Mouse (Mus musculus) midbrain, embryonic 12.5 days (tissue): Measurements from ENCODE around the gene Tet1. TPM values are rescaled to one million over a fixed set of nuclear protein-coding genes. Genes with fewer than 3 reads are reported as not detected.

Experiments used
- ATAC-seq: fragments of 200-750 bp; cut with Nextera tagmentation; 2 replicates; pipeline ENCODE4 v1.8.0; 2017; ENCODE audit warnings: low read depth, moderate TSS enrichment, moderate library complexity; ENCODE audit not compliant: low FRiP score
- H3K27ac ChIP-seq: fragments of 300-500 bp; sonication (generic); replicated peaks from 2 replicates; pipeline ENCODE4 v1.5.1; 2016; ENCODE audit warnings: mild to moderate bottlenecking
- H3K27me3 ChIP-seq: fragments of 300-500 bp; sonication (generic); 2 replicates; pipeline ENCODE4 v1.6.1; 2016; ENCODE audit warnings: mild to moderate bottlenecking
- H3K36me3 ChIP-seq: fragments of 300-500 bp; sonication (generic); 2 replicates; pipeline ENCODE4 v1.6.1; 2016
- H3K4me1 ChIP-seq: fragments of 300-500 bp; sonication (generic); 2 replicates; pipeline ENCODE4 v1.6.1; 2016
- H3K4me2 ChIP-seq: fragments of 300-500 bp; sonication (generic); replicated peaks from 2 replicates; pipeline ENCODE4 v1.6.1; 2016; ENCODE audit warnings: mild to moderate bottlenecking, moderate library complexity
- H3K4me3 ChIP-seq: fragments of 300-500 bp; sonication (generic); 2 replicates; pipeline ENCODE4 v1.5.1; 2016; ENCODE audit warnings: mild to moderate bottlenecking
- H3K9ac ChIP-seq: fragments of 300-500 bp; sonication (generic); replicated peaks from 2 replicates; pipeline ENCODE4 v1.6.1; 2016; ENCODE audit warnings: mild to moderate bottlenecking, moderate library complexity
- H3K9me3 ChIP-seq: fragments of 300-500 bp; sonication (generic); 2 replicates; pipeline ENCODE4 v1.6.1; 2016; ENCODE audit warnings: mild to moderate bottlenecking
- WGBS: fragments of 180-500 bp; shearing (Covaris S2); methylation state at CpG from one replicate; pipeline ENCODE4 v1.1.7; 2016; 5-methylcytosine and 5-hydroxymethylcytosine counted together
- polyA plus RNA-seq: library from polyadenylated mRNA; unstranded; fragments of >200 nt; fragmentation: Nextera tagmentation; extraction: Ambion mirVana; gene quantifications from 2 replicates; pipeline ENCODE4 v1.2.1, GENCODE M21; 2016

Gene Tet1
- polyA plus RNA-seq, 1 experiment from 2014 or later: 35.6 TPM

- H3K4me2 ChIP-seq: no peak overlapping the region
- H3K4me3 ChIP-seq: no peak overlapping the region
- no peaks in the 10 kb centered on the region for H3K9me3 ChIP-seq
- ATAC-seq: no peak
- H3K27ac ChIP-seq: no peak overlapping the region
- WGBS: 58% methylated on average over 1 of the region's 1 CpGs
- H3K27me3 ChIP-seq: no peaks in the 10 kb centered on the region
- H3K36me3 ChIP-seq: no peaks in the 10 kb centered on the region
- H3K4me1 ChIP-seq: no peaks in the 10 kb centered on the region
- no peak overlapping the region for H3K9ac ChIP-seq
Measured at GRCm38 (mm10) chr10:62902829-62903228, 6.0 kb downstream of the Tet1 start.

DNA sequence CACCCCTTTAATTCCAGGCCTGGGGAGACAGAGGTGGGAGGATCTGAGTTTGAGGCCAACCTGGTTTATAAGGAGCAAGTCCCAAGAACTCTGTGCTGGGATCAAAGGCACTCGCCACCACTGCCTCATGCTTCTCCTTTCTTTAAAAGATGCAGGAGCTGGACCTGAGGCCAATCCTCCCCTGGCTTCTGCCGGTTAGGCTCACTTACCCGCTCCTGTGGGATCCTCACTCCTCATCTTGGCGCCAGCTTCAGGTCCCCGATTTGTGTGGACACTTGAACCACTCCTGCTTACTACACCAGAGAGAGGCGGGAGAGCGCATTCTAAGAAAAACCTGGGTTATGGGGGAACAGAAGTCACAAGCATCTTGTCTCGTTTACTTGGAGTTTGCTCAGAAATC is 7.0 kb downstream of the Tet1 start:
- WGBS: 43% methylated on average over 8 of the region's 8 CpGs
- Histone ChIP-seq H3K9ac (no peak overlapping the region), H3K27ac (no peak overlapping the region), H3K4me1 (no peaks in the 10 kb centered on the region), H3K4me2 (no peak overlapping the region), H3K36me3 (no peaks in the 10 kb centered on the region), H3K4me3 (no peak overlapping the region), H3K9me3 (no peaks in the 10 kb centered on the region), H3K27me3 (no peaks in the 10 kb centered on the region)
- ATAC-seq: no peak

DNA sequence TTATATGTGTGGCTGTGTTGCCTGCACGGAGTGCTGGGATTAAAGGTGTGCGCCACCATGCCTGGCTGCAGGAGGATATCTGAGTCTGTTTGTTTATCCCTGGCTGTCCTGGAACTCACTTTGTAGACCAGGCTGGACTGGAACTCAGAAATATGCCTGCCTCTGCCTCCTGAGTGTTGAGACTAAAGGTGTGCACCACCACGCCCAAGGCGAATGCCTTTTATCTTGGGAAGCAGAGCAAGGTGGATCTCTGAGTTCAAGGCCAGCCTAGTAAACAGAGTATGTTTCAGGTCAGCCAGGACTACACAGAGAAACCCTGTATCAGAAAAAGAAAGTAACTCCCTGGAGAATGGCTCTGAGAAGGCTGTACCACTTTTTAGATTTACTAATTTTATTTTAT is 8.7 kb downstream of the Tet1 start:
- H3K27me3 ChIP-seq: no peaks in the 10 kb centered on the region
- H3K27ac ChIP-seq: no peak overlapping the region
- H3K4me3 ChIP-seq: no peak overlapping the region
- H3K9me3 ChIP-seq: no peaks in the 10 kb centered on the region
- H3K4me2 ChIP-seq: no peak overlapping the region
- H3K4me1 ChIP-seq: no peaks in the 10 kb centered on the region
- 97% methylated on average over 4 of the region's 4 CpGs for WGBS
- H3K36me3 ChIP-seq: no peaks in the 10 kb centered on the region
- ATAC-seq: no peak
- no peak overlapping the region for H3K9ac ChIP-seq

- no peaks in the 10 kb centered on the region for H3K36me3 ChIP-seq
- H3K27ac ChIP-seq: no peak overlapping the region
- ATAC-seq: no peak
- 86% methylated on average over 2 of the region's 2 CpGs for WGBS
- H3K9me3 ChIP-seq: no peaks in the 10 kb centered on the region
- H3K4me1 ChIP-seq: no peaks in the 10 kb centered on the region
- no peak overlapping the region for H3K9ac ChIP-seq
- no peaks in the 10 kb centered on the region for H3K27me3 ChIP-seq
- H3K4me2 ChIP-seq: no peak overlapping the region
- H3K4me3 ChIP-seq: no peak overlapping the region
Measured at GRCm38 (mm10) chr10:62898061-62898460, 10.7 kb downstream of the Tet1 start.

DNA sequence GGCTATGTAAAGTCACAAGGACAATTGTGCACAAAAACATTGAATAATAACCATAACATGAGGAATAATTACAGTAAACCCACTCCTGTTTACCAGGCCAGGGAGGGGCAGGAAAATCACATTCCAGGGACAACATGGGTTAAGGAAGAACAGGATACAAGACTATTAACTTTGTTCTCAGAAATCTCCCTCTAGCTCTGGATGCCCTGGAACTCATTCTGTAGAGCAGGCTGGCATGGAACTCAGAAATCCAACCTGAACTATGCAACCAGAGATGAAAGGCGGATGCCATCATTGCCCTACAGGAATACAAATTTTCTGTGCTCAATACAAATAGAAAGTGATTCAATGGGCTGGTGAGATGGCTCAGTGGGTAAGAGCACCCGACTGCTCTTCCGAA is 11.4 kb downstream of the Tet1 start:
- Histone ChIP-seq H3K4me1 (no peaks in the 10 kb centered on the region), H3K4me3 (no peak overlapping the region), H3K27me3 (no peaks in the 10 kb centered on the region), H3K4me2 (no peak overlapping the region), H3K9me3 (no peaks in the 10 kb centered on the region), H3K27ac (no peak overlapping the region), H3K9ac (no peak overlapping the region), H3K36me3 (no peaks in the 10 kb centered on the region)
- WGBS: 95% methylated on average over 3 of the region's 3 CpGs
- no peak for ATAC-seq

DNA sequence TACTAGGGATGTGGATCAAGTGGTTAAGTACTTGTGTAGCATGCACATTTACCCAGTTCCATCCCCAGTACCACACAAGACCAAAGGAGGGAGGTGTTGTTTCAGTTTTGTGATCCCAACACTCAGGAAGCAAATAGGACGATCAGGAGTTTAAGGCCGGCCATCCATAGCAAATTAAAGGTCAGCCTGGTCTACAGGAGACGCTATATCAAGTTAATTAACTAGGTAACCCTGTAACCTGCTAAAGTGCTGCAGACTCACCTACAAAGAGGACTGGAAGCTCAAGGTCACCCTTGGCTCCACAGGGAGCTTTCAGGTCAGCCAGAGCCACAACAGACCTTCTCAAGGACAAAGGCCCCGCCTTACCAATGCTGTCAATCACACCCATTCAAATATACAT is 12.0 kb downstream of the Tet1 start:
- ATAC-seq: no peak
- Histone ChIP-seq H3K27me3 (no peaks in the 10 kb centered on the region), H3K9ac (no peak overlapping the region), H3K4me3 (no peak overlapping the region), H3K27ac (no peak overlapping the region), H3K9me3 (no peaks in the 10 kb centered on the region), H3K36me3 (no peaks in the 10 kb centered on the region), H3K4me2 (no peak overlapping the region), H3K4me1 (no peaks in the 10 kb centered on the region)
- 71% methylated on average over 4 of the region's 4 CpGs for WGBS

DNA sequence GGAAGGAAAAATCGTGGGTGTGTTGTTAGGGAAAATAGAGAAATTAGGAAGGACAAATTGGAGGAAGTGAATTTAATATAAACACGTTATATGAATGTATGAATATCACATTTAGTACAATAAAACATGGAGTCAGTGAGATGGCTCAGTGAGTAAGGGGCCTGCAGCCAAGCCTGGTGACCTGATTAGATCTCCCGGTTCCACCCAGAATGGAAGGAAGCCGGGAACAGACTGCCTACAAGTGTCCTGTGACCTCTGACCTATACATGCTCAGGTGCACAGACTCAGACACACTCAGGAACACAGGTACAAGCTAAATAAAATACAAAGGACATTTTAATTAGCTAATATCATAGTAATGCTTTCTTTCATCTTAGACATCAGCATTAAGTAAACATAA is 12.8 kb downstream of the Tet1 start:
- Histone ChIP-seq H3K9ac (no peak overlapping the region), H3K4me2 (no peak overlapping the region), H3K4me1 (no peaks in the 10 kb centered on the region), H3K9me3 (no peaks in the 10 kb centered on the region), H3K27ac (no peak overlapping the region), H3K36me3 (no peaks in the 10 kb centered on the region), H3K4me3 (no peak overlapping the region), H3K27me3 (no peaks in the 10 kb centered on the region)
- WGBS: 67% methylated on average over 4 of the region's 4 CpGs
- ATAC-seq: no peak

DNA sequence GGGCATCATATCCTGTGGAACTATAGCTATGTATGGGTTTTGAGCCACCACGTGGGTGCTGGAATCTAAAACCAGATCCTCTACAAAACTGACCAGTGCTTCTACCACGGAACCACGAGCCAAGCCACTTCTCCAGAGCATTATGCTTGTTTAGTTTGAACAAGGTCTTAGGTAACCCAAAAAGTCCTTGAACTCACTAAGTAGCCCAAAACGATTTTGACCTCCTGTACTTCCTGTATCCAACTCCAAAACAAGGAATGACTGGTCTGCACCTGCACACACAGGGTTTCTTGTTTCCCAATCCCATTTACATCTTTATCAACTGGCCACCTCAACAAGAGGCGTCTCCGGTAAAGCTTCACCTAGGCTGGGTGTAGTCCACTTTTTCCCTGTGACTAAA is 13.4 kb downstream of the Tet1 start:
- no peak for ATAC-seq
- no peaks in the 10 kb centered on the region for H3K36me3 ChIP-seq
- H3K27me3 ChIP-seq: no peaks in the 10 kb centered on the region
- no peak overlapping the region for H3K4me3 ChIP-seq
- H3K9me3 ChIP-seq: no peaks in the 10 kb centered on the region
- WGBS: 80% methylated on average over 6 of the region's 6 CpGs
- no peak overlapping the region for H3K27ac ChIP-seq
- no peak overlapping the region for H3K4me2 ChIP-seq
- H3K9ac ChIP-seq: no peak overlapping the region
- H3K4me1 ChIP-seq: no peaks in the 10 kb centered on the region

DNA sequence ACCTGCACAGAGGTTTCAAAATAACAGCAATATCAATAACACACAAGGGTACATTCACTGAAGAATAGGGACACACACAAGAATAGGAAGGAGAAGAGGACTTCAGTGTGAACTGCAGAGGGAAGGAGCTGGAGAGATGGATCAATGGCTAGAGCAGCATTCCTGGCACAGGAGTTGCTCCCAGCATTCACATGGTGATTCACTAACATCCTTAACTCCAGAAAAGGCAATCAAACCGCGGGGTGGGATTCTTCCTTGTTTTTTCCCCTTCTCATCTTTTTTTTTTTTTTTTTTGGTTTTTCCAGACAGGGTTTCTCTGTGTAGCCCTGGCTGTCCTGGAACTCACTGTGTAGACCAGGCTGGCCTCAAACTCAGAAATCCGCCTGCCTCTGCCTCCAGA is 14.3 kb downstream of the Tet1 start:
- Histone ChIP-seq H3K27ac (no peak overlapping the region), H3K4me2 (no peak overlapping the region), H3K4me3 (no peak overlapping the region), H3K36me3 (no peaks in the 10 kb centered on the region), H3K27me3 (no peaks in the 10 kb centered on the region), H3K9ac (no peak overlapping the region), H3K9me3 (no peaks in the 10 kb centered on the region), H3K4me1 (no peaks in the 10 kb centered on the region)
- 80% methylated on average over 3 of the region's 3 CpGs for WGBS
- ATAC-seq: no peak

DNA sequence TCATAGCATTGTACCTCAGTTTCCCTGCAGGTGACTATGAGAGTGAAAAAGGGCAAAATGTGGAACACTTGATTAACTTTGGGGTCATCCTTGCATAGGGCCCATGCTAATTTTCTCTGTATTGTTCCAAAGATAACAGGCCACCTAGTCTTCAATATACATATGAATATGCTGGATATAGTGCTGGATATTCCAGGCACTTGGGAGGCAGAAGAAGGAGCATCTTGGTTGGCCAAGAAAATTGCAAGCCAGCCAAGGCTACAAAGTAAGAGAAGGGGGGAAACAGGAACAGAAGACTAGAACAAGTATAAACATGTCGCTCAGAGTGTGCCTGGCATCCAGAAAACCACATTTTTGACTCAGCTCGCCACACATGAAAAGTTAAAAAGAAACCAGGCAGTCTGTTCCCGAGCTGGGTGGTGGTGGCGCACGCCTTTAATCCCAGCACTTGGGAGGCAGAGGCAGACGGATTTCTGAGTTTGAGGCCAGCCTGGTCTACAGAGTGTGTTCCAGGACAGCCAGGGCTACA is 15.4 kb downstream of the Tet1 start:
- Histone ChIP-seq H3K4me1 (no peaks in the 10 kb centered on the region), H3K9ac (no peak overlapping the region), H3K4me2 (no peak overlapping the region), H3K9me3 (no peaks in the 10 kb centered on the region), H3K27ac (no peak overlapping the region), H3K4me3 (no peak overlapping the region), H3K27me3 (no peaks in the 10 kb centered on the region), H3K36me3 (no peaks in the 10 kb centered on the region)
- WGBS: 68% methylated on average over 6 of the region's 6 CpGs
- ATAC-seq: no peak

DNA sequence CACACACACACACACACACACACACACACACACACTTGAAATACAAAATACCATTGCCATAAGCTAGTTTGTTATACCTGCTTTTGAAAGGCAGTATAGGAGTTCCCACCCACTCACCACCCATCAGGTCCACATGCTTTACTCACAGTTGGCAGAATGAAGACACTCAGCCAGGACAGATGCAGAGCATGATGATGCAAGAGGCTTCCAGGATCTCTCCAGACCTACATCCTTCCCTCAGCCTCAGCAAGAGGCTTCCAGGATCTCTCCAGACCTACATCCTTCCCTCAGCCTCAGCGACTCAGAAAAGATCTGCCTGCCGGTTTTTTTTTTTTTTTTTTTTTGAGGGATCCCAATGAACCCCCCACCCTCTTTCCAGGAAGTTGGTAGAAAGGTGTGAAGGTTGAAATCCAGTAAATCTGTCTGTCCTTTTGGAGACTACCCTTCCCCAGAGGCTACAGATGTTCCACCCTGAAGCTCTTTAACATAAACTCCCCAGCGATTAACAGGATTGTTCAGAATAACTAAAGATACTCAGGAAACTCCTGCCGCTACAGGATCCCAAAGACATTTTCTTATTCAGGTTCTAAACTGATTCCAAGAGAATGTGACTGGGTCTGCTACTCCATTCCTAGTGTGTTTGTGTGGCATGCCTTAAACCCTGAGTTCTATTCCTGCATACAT is 16.1 kb downstream of the Tet1 start:
- WGBS: 28% methylated on average over 4 of the region's 4 CpGs

DNA sequence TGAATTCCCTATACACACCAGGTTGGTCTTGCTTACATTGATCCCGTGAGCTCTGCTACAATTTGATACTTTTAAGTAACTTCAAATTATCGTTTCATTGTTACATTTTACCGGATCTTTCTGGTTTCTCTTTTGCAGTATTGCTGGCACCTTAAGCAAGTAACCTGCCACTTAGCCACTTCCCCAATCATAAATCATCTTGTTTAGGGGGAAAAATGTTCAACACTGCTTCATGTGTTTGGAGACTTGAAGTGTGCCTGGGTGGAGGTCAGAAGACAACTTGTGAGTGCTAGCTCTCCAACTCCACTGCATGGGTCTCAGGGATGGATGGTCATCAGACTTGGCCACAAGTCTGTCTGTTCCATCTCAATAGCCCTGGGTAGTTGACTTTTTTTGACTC is 17.8 kb downstream of the Tet1 start:
- no peaks in the 10 kb centered on the region for H3K27me3 ChIP-seq
- no peaks in the 10 kb centered on the region for H3K9me3 ChIP-seq
- no peaks in the 10 kb centered on the region for H3K4me1 ChIP-seq
- no peak for ATAC-seq
- no peak overlapping the region for H3K9ac ChIP-seq
- H3K36me3 ChIP-seq: no peaks in the 10 kb centered on the region
- no peak overlapping the region for H3K4me2 ChIP-seq
- WGBS: 88% methylated on average over 3 of the region's 3 CpGs
- H3K27ac ChIP-seq: no peak overlapping the region
- no peak overlapping the region for H3K4me3 ChIP-seq

More for the DNA sequence above, 16.1 kb downstream of the Tet1 start:
- Histone ChIP-seq H3K4me2 (no peak overlapping the region), H3K9me3 (no peaks in the 10 kb centered on the region), H3K27ac (no peak overlapping the region), H3K4me3 (no peak overlapping the region), H3K36me3 (no peaks in the 10 kb centered on the region), H3K27me3 (no peaks in the 10 kb centered on the region), H3K9ac (no peak overlapping the region), H3K4me1 (no peaks in the 10 kb centered on the region)
- no peak for ATAC-seq
